Mouse (Mus musculus): Measurements from ENCODE around the gene Cds1. TPM values are rescaled to one million over a fixed set of nuclear protein-coding genes. Genes with fewer than 3 reads are reported as not detected.

Cds1 gene
- polyA plus RNA-seq, 1 experiment from 2014 or later = 8.4 TPM

DNA sequence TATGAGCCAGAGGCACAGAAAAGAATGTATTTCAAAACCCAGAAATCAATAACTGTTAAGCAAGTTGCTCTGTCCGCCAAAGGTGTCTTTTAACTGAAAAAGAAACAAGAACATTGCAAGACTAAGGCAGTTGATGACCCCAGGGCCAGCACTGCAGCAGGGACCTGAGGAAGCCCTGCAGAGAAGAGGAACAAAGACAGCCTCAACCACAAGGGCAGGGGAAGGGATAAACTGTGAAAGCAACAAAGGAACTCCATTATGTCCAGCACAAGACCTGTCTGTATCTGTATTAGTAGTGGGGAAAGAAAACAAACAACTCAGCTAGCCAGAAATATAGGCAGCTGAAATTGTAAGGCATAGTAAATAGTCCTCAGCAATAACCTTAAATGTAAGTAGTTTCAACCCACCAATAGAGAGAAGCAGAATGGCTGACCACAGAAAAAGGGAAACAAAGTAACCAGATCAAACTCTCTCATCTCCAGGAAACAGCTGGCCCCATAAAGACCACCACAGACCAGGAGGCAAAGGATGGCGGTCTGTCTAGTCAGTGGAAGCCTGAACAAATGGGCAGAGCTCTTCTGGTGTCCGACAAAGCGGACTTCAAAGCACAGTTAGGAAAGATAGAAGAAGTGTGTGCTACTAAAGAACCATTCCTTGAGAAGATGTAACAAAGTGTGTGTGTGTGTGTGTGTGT, 21.1 kb downstream of the Cds1 start:
- Histone ChIP-seq H3K36me3 (ENCODE audit: control insufficient read depth, insufficient read depth, low read length) (no peaks in the 10 kb centered on the region), H3K9ac (ENCODE audit: low read depth, low read length) (no peak overlapping the region), H3K27me3 (replicated peaks; ENCODE audit: control insufficient read depth, insufficient read depth, low read length) (no peaks in the 10 kb centered on the region), H3K27ac (ENCODE audit: low read depth, low read length) (no peak overlapping the region), H3K4me1 (ENCODE audit: control insufficient read depth, insufficient read depth, low read depth, low read length) (no peaks in the 10 kb centered on the region), H3K4me2 (ENCODE audit: low read length) (no peak overlapping the region), H3K9me3 (ENCODE audit: control insufficient read depth, low read length) (no peaks in the 10 kb centered on the region), H3K4me3 (ENCODE audit: low read length) (no peak overlapping the region)
- 54% methylated on average over 4 of the region's 4 CpGs for WGBS
- ATAC-seq = no peak

DNA sequence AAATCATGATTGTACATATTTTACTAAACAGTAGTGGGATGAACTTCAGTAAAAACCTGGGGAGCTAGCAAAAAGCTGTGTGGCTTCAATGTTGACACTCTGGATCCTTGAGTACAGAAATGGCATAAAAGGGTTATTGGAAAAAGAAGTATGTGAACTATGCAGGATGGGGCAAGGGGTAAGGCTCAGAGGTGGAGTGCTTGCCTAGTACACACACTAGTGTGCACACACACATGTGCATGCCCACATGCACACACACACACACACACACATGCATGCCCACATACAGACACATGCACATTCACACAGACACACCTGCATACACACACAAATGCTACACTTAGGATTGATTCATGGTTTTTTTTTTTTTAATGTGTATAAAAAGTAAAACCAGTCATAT, 24.8 kb downstream of the Cds1 start:
- Histone ChIP-seq H3K4me1 (ENCODE audit: control insufficient read depth, insufficient read depth, low read depth, low read length) (no peaks in the 10 kb centered on the region), H3K9me3 (ENCODE audit: control insufficient read depth, low read length) (no peaks in the 10 kb centered on the region), H3K4me2 (ENCODE audit: low read length) (no peak overlapping the region), H3K27ac (ENCODE audit: low read depth, low read length) (no peak overlapping the region), H3K27me3 (replicated peaks; ENCODE audit: control insufficient read depth, insufficient read depth, low read length) (no peaks in the 10 kb centered on the region), H3K4me3 (ENCODE audit: low read length) (no peak overlapping the region), H3K36me3 (ENCODE audit: control insufficient read depth, insufficient read depth, low read length) (no peaks in the 10 kb centered on the region), H3K9ac (ENCODE audit: low read depth, low read length) (no peak overlapping the region)
- no peak for ATAC-seq

DNA sequence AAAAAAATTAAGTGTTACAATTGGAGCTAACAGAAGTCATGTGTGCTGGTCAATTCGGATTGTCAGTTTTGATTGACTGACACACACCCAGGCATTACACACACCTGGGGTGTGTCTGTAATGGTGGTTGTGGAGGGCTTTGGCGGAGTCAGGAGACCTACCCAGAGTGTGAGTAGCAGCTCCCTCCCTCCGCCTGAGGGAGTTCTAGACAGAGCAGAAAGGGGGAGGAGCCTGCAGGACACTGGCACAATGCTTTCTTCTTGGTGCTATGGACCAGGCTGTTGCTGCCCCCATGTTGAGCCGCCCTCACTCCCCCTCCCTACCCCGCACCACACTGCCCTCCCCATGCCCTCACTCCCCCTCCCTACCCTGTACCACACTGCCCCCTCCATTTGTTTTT, 25.6 kb downstream of the Cds1 start:
- Histone ChIP-seq H3K4me1 (ENCODE audit: control insufficient read depth, insufficient read depth, low read depth, low read length) (no peaks in the 10 kb centered on the region), H3K4me3 (ENCODE audit: low read length) (no peak overlapping the region), H3K9me3 (ENCODE audit: control insufficient read depth, low read length) (no peaks in the 10 kb centered on the region), H3K27ac (ENCODE audit: low read depth, low read length) (no peak overlapping the region), H3K4me2 (ENCODE audit: low read length) (no peak overlapping the region), H3K36me3 (ENCODE audit: control insufficient read depth, insufficient read depth, low read length) (no peaks in the 10 kb centered on the region), H3K9ac (ENCODE audit: low read depth, low read length) (no peak overlapping the region), H3K27me3 (replicated peaks; ENCODE audit: control insufficient read depth, insufficient read depth, low read length) (no peaks in the 10 kb centered on the region)
- 58% methylated on average over 5 of the region's 5 CpGs for WGBS
- ATAC-seq = no peak

DNA sequence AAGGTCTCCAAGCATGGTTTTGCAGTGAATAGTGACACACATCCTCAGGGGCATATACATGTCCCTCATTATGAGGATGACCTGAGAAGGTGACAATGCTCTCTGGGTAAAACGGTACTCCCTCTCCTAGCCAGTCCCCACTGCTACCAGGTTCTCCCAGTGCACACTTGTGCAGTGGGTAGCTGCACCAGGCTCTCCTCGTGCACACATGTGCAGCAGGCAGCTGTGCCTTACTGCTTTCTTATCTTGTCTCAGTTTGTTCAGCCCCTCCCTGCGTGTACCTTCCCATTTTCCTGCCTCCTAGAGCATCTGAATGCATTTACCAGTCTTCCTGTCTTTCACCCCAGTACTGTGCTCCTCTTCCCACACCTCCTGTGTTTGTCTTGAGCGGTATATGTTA, 27.7 kb downstream of the Cds1 start:
- H3K4me2 ChIP-seq (ENCODE audit: low read length) = no peak overlapping the region
- WGBS = 76% methylated on average over 4 of the region's 4 CpGs
- no peaks in the 10 kb centered on the region for H3K9me3 ChIP-seq (ENCODE audit: control insufficient read depth, low read length)
- no peak overlapping the region for H3K27ac ChIP-seq (ENCODE audit: low read depth, low read length)
- no peak overlapping the region for H3K4me3 ChIP-seq (ENCODE audit: low read length)
- no peak for ATAC-seq
- H3K9ac ChIP-seq (ENCODE audit: low read depth, low read length) = no peak overlapping the region
- H3K27me3 ChIP-seq (replicated peaks; ENCODE audit: control insufficient read depth, insufficient read depth, low read length) = no peaks in the 10 kb centered on the region
- H3K4me1 ChIP-seq (ENCODE audit: control insufficient read depth, insufficient read depth, low read depth, low read length) = no peaks in the 10 kb centered on the region
- H3K36me3 ChIP-seq (ENCODE audit: control insufficient read depth, insufficient read depth, low read length) = no peaks in the 10 kb centered on the region

DNA sequence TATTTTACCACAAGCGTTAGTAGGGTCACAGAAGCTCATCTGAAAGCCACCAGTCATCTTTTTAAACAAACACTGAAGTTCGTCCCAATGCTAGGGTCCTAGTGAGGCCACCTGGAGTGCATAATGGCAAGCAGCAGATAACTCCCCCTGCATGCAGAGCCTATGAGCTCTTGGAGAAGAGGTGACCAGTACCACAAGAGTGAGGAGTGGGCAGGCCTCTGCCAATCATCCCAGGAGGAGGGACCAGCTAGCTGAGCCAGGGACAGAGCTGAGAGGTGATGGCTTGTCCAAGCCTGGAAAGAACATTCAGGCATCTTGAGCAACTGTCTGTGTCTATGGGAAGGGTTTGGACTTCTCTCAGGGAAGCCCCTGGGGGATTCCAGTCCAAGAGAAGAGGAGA, 37.0 kb downstream of the Cds1 start:
- 71% methylated on average over 2 of the region's 2 CpGs for WGBS
- Histone ChIP-seq H3K9me3 (ENCODE audit: control insufficient read depth, low read length) (no peaks in the 10 kb centered on the region), H3K36me3 (ENCODE audit: control insufficient read depth, insufficient read depth, low read length) (no peaks in the 10 kb centered on the region), H3K9ac (ENCODE audit: low read depth, low read length) (no peak overlapping the region), H3K4me3 (ENCODE audit: low read length) (no peak overlapping the region), H3K27me3 (replicated peaks; ENCODE audit: control insufficient read depth, insufficient read depth, low read length) (no peaks in the 10 kb centered on the region), H3K27ac (ENCODE audit: low read depth, low read length) (no peak overlapping the region), H3K4me2 (ENCODE audit: low read length) (no peak overlapping the region), H3K4me1 (ENCODE audit: control insufficient read depth, insufficient read depth, low read depth, low read length) (no peaks in the 10 kb centered on the region)
- ATAC-seq = no peak

DNA sequence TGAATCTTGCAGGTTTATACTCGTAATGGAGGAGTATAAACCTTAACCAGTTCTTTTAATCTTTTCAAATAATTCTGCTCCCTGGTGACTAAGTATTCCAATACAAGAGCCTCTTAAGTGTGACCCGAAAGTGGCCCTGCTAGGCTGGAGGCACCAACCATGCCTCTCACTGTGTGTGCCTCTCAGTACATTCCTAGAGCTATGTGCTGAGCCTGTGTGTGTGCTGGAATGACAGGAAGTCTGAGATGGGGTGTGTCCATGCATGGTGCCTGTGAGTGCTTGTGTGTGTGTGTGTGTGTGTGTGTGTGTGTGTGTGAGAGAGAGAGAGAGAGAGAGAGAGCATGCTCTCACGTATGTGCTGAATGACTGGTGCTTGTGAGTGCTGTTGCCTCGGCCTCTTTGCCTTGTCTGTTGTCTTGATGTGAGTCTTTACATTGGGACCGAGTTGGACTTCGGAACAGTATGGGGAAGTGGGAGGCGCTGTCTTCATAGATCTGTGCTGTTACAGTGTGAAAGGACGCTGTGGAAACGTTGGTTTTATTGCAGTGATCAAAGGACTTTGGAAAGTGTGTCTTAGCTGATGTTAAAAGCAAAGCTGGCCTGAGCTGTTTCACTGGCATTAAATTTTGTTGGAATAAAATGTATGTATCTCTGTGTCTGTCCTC, 37.6 kb downstream of the Cds1 start:
- no peaks in the 10 kb centered on the region for H3K36me3 ChIP-seq (ENCODE audit: control insufficient read depth, insufficient read depth, low read length)
- H3K27ac ChIP-seq (ENCODE audit: low read depth, low read length) = no peak overlapping the region
- H3K4me2 ChIP-seq (ENCODE audit: low read length) = no peak overlapping the region
- no peaks in the 10 kb centered on the region for H3K4me1 ChIP-seq (ENCODE audit: control insufficient read depth, insufficient read depth, low read depth, low read length)
- no peak overlapping the region for H3K4me3 ChIP-seq (ENCODE audit: low read length)
- WGBS = 86% methylated on average over 9 of the region's 9 CpGs
- no peaks in the 10 kb centered on the region for H3K27me3 ChIP-seq (replicated peaks; ENCODE audit: control insufficient read depth, insufficient read depth, low read length)
- no peak for ATAC-seq
- H3K9ac ChIP-seq (ENCODE audit: low read depth, low read length) = no peak overlapping the region
- no peaks in the 10 kb centered on the region for H3K9me3 ChIP-seq (ENCODE audit: control insufficient read depth, low read length)

DNA sequence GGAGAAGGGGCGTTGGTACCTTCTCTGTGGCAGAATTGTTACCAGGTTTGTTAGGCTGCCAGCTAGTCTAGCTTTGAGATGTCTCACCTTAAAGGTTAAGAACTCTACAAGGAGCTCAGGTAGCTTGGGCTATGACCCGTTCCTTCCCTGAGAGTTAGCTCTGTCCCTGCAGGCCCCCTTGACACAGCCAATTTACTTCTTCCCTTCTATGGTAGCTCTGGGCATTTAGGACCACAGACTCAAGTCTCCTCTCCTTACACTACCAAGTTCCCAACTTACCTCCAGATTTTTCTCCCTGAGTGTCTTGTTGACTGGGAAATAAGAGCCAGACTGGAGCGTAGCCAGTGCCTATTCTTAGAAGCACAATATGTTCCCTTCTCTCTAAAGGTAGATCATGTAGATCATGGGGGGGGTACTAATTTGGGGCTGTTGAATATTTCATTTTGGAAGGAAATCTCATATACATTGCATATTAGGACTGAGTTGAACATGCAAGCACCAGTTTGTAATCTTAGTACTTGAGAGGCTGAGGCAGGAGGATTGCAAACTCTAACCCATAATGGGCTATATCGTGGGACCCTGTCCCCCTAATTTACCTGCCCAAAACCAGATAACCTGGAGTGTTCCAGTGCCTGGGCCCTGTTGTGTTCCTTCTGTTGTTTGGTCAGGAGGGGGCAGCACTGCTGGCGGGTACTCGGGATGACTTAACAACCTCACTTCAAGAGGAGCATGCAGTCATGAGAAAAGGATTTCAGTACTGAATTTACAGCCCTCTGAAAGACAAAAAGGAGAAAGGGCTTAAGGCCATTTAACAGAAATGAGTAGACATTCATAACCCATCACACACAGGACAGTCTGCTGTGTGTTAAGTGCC, 46.6 kb downstream of the Cds1 start:
- WGBS = 92% methylated on average over 6 of the region's 6 CpGs
- H3K9me3 ChIP-seq (ENCODE audit: control insufficient read depth, low read length) = no peaks in the 10 kb centered on the region
- no peak overlapping the region for H3K27ac ChIP-seq (ENCODE audit: low read depth, low read length)
- H3K27me3 ChIP-seq (replicated peaks; ENCODE audit: control insufficient read depth, insufficient read depth, low read length) = no peaks in the 10 kb centered on the region
- H3K4me1 ChIP-seq (ENCODE audit: control insufficient read depth, insufficient read depth, low read depth, low read length) = no peaks in the 10 kb centered on the region
- no peak overlapping the region for H3K9ac ChIP-seq (ENCODE audit: low read depth, low read length)
- H3K4me2 ChIP-seq (ENCODE audit: low read length) = no peak overlapping the region
- H3K4me3 ChIP-seq (ENCODE audit: low read length) = no peak overlapping the region
- ATAC-seq = no peak
- no peaks in the 10 kb centered on the region for H3K36me3 ChIP-seq (ENCODE audit: control insufficient read depth, insufficient read depth, low read length)

DNA sequence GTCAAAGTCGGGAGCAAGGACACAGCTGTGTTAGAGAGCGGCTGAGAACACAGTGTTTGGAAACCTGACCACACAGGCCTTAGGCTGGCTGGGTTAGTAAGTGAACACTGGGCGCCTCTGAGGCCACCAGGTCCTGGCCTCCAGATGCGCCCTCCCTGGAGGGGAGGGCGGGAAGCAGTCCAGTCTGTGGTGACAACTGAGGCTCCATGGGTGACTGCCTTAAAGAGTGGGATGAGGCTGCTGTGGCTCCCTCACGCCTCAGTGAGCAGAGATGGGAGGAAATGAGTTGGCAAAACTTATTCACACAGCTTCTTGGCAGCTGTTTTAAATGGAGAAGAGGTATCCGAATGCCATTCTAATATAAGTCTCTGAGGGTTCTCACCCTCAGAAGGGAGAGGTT, 51.9 kb downstream of the Cds1 start:
- H3K27me3 ChIP-seq (replicated peaks; ENCODE audit: control insufficient read depth, insufficient read depth, low read length) = peaks cover 2% of the 10 kb centered on the region; the same call in 1 of the 2 replicates
- 55% methylated on average over 7 of the region's 7 CpGs for WGBS
- no peaks in the 10 kb centered on the region for H3K36me3 ChIP-seq (ENCODE audit: control insufficient read depth, insufficient read depth, low read length)
- H3K4me2 ChIP-seq (ENCODE audit: low read length) = no peak overlapping the region
- H3K9ac ChIP-seq (ENCODE audit: low read depth, low read length) = no peak overlapping the region
- no peak for ATAC-seq
- no peaks in the 10 kb centered on the region for H3K4me1 ChIP-seq (ENCODE audit: control insufficient read depth, insufficient read depth, low read depth, low read length)
- no peaks in the 10 kb centered on the region for H3K9me3 ChIP-seq (ENCODE audit: control insufficient read depth, low read length)
- H3K4me3 ChIP-seq (ENCODE audit: low read length) = no peak overlapping the region
- H3K27ac ChIP-seq (ENCODE audit: low read depth, low read length) = no peak overlapping the region

DNA sequence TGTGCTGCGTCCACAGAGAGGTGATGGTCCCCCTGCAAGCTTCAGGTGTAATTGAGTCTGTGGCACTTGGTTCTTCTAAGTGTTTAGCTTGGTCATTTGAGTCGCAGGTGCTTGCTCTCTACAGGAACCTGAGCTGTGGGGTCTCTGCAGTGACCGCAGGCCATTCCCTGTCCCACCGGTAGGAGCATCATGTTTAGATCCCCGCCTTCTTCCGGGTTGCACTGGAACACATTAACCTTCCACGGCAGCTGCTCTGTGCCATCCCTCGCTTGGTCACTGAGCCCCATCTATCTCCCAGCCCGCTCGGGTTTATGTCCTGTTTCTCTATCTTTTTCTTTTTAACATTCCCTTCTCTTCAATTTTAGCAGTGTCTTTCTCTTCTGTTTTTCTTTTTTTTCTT, 54.3 kb downstream of the Cds1 start:
- no peak overlapping the region for H3K4me2 ChIP-seq (ENCODE audit: low read length)
- H3K4me3 ChIP-seq (ENCODE audit: low read length) = no peak overlapping the region
- H3K4me1 ChIP-seq (ENCODE audit: control insufficient read depth, insufficient read depth, low read depth, low read length) = no peaks in the 10 kb centered on the region
- H3K36me3 ChIP-seq (ENCODE audit: control insufficient read depth, insufficient read depth, low read length) = no peaks in the 10 kb centered on the region
- ATAC-seq = no peak
- no peak overlapping the region for H3K9ac ChIP-seq (ENCODE audit: low read depth, low read length)
- peaks cover 2% of the 10 kb centered on the region; the same call in 1 of the 2 replicates for H3K27me3 ChIP-seq (replicated peaks; ENCODE audit: control insufficient read depth, insufficient read depth, low read length)
- 57% methylated on average over 10 of the region's 10 CpGs for WGBS
- no peaks in the 10 kb centered on the region for H3K9me3 ChIP-seq (ENCODE audit: control insufficient read depth, low read length)
- H3K27ac ChIP-seq (ENCODE audit: low read depth, low read length) = no peak overlapping the region
